In genomic region chr9:64022562-64023366, GRCm38 (mm10) we compare ENCODE assay signal across 8 mouse cellular contexts. TPM values are rescaled to one million over a fixed set of nuclear protein-coding genes. Genes with fewer than 3 reads are reported as not detected.
DNase-seq lines count a peak whose midpoint lies in the region; ATAC-seq and TF ChIP-seq lines count a peak whose summit lies in the region.

No protein-coding gene starts in this region.

- H3K4me1 ChIP-seq in hindbrain, postnatal 0 days (ENCODE audit: insufficient read depth, low read length): peaks cover 14% of the 10 kb centered on the region; the same call in 1 of the 2 replicates

- peak; percentile 99 for DNase-seq in ZHBTc4 (ENCODE audit: low read depth, low spot score)
- peak; percentile 99 for DNase-seq in gastrocnemius, adult 2 months
- DNase-seq in hindbrain, postnatal 0 days (ENCODE audit: low spot score): peak; percentile 91
- peak; percentile 64 to 66 for DNase-seq in left cerebral cortex, adult 18-20 months (ENCODE audit: low spot score in 2 of 2)
- peak; percentile 77 for DNase-seq in right cerebral cortex, adult 18-20 months
- peak; percentile 95 for DNase-seq in urinary bladder, adult 2 months (ENCODE audit: low spot score)

- peak overlapping the region; percentile 91 for H3K4me3 ChIP-seq in gastrocnemius, adult 2 months
- H3K4me3 ChIP-seq in hindbrain, postnatal 0 days (ENCODE audit: low read length): peak overlapping the region; percentile 44
- H3K4me3 ChIP-seq in macrophage (ENCODE audit: inconsistent target): peak overlapping the region; percentile 60

- peak; percentile 73 for ATAC-seq in common myeloid progenitor, adult 5-6 weeks (replicated peaks; ENCODE audit: low read depth, poor library complexity, severe bottlenecking)
- peak; percentile 76 for ATAC-seq in hindbrain, postnatal 0 days

- H3K4me2 ChIP-seq in hindbrain, postnatal 0 days (ENCODE audit: low read depth, low read length): peak overlapping the region; percentile 59

- TF ChIP-seq CTCF in gastrocnemius, adult 2 months (IDR thresholded peaks at IDR 0.05): peak; percentile 22; the same call in 1 of the 2 replicates
- no peak for TF ChIP-seq CTCF in hindbrain, postnatal 0 days (IDR thresholded peaks at IDR 0.05; ENCODE audit: low read depth)

- 2% methylated on average over 49 of the region's 54 CpGs for WGBS in hindbrain, postnatal 0 days
- WGBS in macrophage (ENCODE audit: missing documents): under 1% methylated on average over 40 of the region's 54 CpGs

- peaks cover 25% of the 10 kb centered on the region for H3K79me2 ChIP-seq in macrophage (ENCODE audit: inconsistent target)

- H3K27ac ChIP-seq in gastrocnemius, adult 2 months: peak overlapping the region; percentile 93
- peak overlapping the region; percentile 66; the same call in 1 of the 2 replicates for H3K27ac ChIP-seq in hindbrain, postnatal 0 days
- H3K27ac ChIP-seq in macrophage: peak overlapping the region; percentile 80

- H3K9me3 ChIP-seq in hindbrain, postnatal 0 days (ENCODE audit: low read length): no peaks in the 10 kb centered on the region

- H3K9ac ChIP-seq in hindbrain, postnatal 0 days (replicated peaks; ENCODE audit: low read length): 0 out of 2 replicates have a peak overlapping the region, but pooled peaks have one; percentile 30

- peaks cover 15% of the 10 kb centered on the region; the same call in 1 of the 2 replicates for H3K27me3 ChIP-seq in hindbrain, postnatal 0 days (ENCODE audit: insufficient read depth, low read length)

- intact Hi-C loops in gastrocnemius, adult 2 months (cut with DNase I): loop anchor here (1.0 to 2.0 kb wide), 2 partner anchors 54 to 65 kb away; no protein-coding TSS in a partner anchor

- no peaks in the 10 kb centered on the region for H3K36me3 ChIP-seq in hindbrain, postnatal 0 days (ENCODE audit: insufficient read depth, low read length)
- H3K36me3 ChIP-seq in macrophage (ENCODE audit: inconsistent target): no peaks in the 10 kb centered on the region

RNA-seq across cellular contexts. Expression of gene Smad6, which starts 0.9 kb away (rescaled TPM):
- 0.69 and 1.2 TPM in 2 replicates for total RNA-seq in common myeloid progenitor, adult 5-6 weeks (2017)
- 1 to 10 TPM; 2.2 to 5.7 TPM for total RNA-seq in gastrocnemius, adult 2 months (2021)
- total RNA-seq in hindbrain, postnatal 0 days (2014; rRNA removed): 11.9 and 13.2 TPM in 2 replicates
- 1.3 and 1.7 TPM in 2 replicates for polyA plus RNA-seq in hindbrain, postnatal 0 days (2015; fragmentation: Nextera tagmentation; extraction: Ambion mirVana)
- total RNA-seq in left cerebral cortex, adult 18-20 months (2021): 1 to 10 TPM; 2.1 to 2.5 TPM
- total RNA-seq in macrophage (2018; cell fraction: chromatin; rRNA removed): 1 to 10 TPM in 13 of 26 experiments, under 1 TPM in 12, not detected in 1; 0.25 to 9.1 (median 1.2) TPM
- under 1 TPM; 0.05 to 0.81 (median 0.31) TPM for total RNA-seq in macrophage (2018; cell fraction: cytosol; rRNA removed)
- 10 to 100 TPM in 2 of 26 experiments, 1 to 10 TPM in 7, under 1 TPM in 16, not detected in 1; 0.27 to 10.6 (median 0.89) TPM for total RNA-seq in macrophage (2018; cell fraction: nucleus; rRNA removed)
- polyA plus RNA-seq in macrophage (2018): 0.09 to 5.5 TPM (median 0.29 TPM) in 3 replicates
- polyA plus RNA-seq in urinary bladder, adult 2 months (2012; rRNA removed): 20.6 and 21.8 TPM in 2 replicates

Comparison
In these comparisons a context has a peak if more than half of its experiments do, and no peak if none do; other contexts are left out.
1. Peak in every context shown above with its lines: DNase-seq, ATAC-seq, H3K4me3 ChIP-seq and H3K27ac ChIP-seq.